Mouse (Mus musculus) skeletal muscle tissue, adult 2 months (tissue): ENCODE measurements around the gene Pla1a.
A peak's percentile ranks its signal among the peaks of the same experiment; 100 is the strongest.

Source experiments
- DNase-seq: peaks from one replicate; pipeline ENCODE4 v3.0.0-alpha.2; 2012; ENCODE audit warnings: low read depth, low spot score

Gene Pla1a

DNA sequence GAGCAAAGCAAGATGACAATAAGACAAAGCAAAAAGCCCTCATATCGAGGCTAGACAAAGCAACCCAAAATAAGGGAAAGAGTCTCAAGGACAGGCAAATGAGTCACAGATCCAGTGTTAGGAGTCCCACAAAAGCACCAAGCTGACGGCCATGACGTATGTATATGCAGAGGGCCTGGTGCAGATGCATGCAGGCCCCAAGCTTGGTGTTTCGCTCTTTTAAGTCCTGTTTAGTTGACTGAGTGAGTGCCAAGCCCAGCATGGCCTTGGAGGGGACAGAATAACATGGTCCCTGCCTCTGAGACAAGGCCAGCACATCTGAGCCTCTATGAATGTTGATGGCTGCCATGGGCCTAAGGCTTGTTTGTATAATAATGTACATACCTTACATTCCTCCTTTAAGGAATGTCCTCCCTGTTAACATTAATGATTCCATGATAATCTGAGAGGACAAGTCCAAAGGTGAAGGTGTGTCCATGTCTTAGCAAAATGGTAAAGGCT, 1.4 kb upstream of the Pla1a start:
- no peak for DNase-seq

DNA sequence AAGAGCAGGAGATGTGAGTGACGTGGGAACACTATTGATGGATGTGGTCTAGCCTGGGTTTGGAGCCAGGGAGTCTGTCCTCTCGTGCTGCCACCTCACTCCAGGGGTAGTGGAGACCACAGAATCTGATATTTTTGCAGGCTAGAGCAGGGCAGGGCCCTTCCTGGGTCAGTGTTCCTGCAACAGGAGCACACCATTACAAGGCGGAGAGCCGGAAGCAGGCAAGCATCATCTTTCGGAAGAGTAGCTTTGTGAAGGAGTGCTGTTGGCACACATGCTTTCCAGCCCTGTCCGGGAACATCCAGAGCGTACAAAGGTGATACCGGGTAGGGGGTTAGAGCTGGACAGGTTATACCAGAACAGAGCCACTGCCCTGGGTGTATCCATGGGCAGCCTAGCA, 569 bp upstream of the Pla1a start:
- DNase-seq: no peak

- DNase-seq: no peak
These were observed 1.3 kb downstream of the Pla1a start for GRCm38 (mm10) chr16:38431446-38432185.

DNA sequence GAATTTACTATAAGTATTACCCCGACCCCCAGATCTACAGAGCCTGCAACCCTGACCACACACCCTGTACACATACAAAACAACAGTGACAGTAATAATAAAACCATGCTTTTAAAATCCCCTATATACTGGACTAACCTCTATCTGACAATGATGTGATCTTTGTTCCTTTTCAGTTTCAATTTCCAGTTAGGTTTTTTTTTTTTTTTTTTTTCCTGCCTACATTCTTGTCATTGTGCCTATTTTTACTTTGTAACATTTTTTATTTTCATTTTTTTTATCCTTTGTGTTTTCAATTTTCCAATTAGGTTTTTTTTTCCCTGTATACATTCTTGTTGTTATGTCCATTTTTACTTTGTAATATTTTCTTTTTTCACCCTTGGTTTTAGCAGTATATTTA, 7.1 kb downstream of the Pla1a start:
- DNase-seq: no peak

GRCm38 (mm10) chr16:38425374-38425773, 7.6 kb downstream of the Pla1a start:
- DNase-seq: peak; percentile 62

DNA sequence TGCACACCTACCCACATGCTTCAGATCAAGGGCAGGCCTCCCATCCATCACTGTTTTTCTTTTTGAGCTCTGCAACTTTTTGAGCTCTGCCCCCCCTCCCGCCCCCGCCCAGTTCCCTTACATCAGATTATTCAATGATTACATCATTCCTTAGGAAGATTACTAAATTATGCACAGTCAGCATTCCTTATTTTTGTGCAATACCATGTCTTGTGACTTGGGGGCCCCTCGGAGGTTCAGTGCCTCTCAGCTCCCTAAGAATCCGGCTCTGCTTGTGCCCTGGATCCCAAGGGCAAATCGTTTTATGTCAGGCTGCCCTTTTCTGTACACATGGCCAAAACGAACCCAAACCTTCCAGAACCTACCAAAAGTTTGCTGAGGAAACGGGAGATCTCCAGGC, 18.0 kb downstream of the Pla1a start:
- DNase-seq: no peak

DNA sequence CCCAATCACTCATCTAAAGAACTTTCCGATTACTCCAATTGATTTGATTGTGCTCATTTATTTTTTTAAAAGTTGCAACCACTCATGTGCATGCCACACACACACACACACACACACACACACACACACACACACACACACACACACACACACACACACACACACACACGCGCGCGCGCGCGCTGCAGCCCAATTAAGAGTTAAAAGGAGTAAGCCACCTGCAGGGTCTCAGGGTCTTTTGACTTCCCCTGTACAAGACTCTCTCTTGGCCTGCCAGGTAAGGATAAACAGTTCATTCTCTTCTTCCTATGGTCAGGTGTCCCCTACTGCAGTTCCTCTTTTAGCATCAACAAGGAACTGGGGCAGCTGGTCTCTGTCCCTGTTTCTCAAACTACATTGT, 24.5 kb downstream of the Pla1a start:
- no peak for DNase-seq

- no peak for DNase-seq
These were observed 25.4 kb downstream of the Pla1a start for GRCm38 (mm10) chr16:38407584-38407983.

DNA sequence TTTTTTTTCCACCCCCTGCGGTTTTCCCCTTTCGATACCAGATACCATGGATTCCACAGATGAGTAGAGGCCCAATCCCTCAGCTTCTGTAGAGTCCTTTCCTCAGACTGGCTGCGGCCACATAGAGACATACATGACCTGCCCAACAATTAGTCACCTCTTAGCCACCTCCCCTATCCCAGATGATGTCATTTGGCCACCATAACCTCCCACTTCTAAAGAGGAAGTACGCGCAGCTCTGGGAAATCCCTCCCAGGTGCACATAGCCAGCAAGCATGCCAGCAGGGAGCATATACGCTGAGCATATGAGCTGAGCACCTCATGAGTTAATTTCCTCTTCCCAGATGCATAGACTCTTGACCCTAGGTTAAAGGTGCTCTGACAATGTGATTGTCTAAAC, 26.2 kb downstream of the Pla1a start:
- no peak for DNase-seq

- no peak for DNase-seq
These were observed 26.7 kb downstream of the Pla1a start for GRCm38 (mm10) chr16:38406293-38406692.

DNA sequence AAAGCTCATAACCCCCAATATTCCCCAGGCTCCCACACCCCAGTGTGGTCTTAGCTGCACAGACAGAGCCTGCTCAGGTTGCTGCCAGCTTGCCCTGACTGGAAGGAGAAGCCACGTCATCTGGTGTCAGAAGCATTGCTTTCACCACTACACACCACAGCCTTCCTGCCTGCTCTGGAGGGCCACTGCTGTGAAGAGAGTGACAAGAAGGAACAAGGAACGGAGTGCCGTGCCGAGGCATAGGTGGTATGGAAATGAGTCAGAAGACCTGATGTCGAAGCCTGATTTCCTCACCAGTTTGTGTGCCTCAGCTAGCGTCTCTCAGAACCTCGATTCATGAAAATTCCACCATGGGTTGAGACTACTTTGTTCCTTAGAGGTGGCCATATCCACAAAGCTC, 29.3 kb downstream of the Pla1a start:
- DNase-seq: no peak

- no peak for DNase-seq
These were observed 31.5 kb downstream of the Pla1a start for GRCm38 (mm10) chr16:38401468-38401867.

DNA sequence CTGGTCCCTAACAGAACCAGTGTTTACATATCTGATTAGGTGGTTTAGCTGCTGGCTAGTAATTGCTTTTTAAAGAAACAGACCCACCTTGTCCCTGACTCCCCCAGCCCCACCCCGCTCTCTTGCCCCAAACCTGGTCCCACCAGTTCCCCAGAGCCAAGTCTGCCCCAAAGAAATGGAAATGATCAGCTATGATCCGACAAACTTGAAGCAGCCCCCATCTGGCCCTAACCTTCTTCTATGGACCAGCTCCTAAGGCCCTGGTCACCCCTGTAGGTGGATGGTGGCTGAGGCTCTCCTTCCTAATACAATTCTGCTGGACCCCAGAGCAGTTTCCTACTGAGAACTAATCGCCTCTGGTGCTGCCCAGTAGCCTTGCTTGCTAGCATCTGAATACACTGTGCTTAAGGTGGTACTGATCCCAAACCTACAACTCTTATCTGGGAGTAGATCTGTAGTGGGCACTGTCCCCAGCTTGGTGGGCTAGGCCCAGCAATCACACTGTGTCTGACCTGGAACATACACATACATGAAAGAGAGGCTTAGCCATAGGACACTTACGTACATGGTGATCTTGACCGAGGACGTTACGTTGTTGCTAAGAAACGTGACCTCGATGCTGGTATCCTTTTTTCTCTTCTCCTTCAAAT, 32.5 kb downstream of the Pla1a start:
- DNase-seq: no peak

GRCm38 (mm10) chr16:38399531-38400231, 33.3 kb downstream of the Pla1a start:
- DNase-seq: peak; percentile 70

GRCm38 (mm10) chr16:38399076-38399475, 33.9 kb downstream of the Pla1a start:
- no peak for DNase-seq

DNA sequence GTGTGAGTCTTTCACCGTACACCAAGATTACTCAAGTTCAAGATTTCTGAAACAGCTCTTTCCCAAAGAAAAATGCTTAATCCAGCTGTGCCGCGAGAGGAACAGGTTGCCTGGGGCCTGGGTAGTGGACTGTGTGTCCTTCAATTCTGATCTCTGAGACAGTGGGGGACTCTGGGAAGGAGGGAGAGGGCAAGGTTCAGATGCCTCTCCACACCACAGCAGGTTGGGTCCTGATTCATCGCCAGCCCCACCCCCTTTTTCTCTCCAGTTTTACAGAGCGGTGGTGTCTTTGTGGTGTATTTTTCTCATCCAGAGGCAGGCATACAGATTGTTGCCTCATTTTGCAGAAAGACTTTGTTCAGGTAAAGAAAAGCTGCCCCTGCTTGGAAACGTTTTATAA, 34.7 kb downstream of the Pla1a start:
- DNase-seq: no peak

GRCm38 (mm10) chr16:38396155-38396554, 36.8 kb downstream of the Pla1a start:
- DNase-seq: peak; percentile 77

DNA sequence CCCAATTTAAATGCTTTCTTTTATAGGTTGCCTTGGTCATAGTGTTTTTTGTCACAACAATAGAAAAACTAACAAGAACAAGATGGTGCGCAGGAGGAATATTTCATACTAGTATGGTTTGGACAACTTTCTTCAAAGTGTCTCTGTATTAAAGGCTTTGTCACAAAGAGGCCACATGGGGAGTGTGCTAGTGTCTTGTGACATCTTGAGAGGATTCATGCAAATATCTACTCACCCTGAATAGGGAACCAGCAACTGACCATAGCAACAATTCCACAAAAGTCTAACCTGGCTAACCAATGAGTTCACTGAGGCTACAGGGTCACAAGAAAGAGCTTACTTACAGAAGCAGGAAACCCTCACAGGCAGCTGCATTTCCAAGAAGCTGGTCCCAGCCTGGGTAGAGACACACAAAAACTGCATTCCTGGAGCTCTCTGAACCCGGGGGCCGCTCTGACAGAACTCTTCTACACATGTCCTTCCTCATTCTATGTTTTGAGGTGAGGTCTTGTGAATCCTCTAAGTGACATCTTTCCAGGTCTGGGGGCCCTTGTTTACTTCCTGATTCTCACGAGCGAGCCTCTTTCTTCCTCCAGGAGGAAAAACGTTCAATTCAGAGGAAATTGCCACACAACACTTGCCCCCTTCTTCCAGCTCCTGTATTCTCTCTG, 37.8 kb downstream of the Pla1a start:
- DNase-seq: no peak

DNA sequence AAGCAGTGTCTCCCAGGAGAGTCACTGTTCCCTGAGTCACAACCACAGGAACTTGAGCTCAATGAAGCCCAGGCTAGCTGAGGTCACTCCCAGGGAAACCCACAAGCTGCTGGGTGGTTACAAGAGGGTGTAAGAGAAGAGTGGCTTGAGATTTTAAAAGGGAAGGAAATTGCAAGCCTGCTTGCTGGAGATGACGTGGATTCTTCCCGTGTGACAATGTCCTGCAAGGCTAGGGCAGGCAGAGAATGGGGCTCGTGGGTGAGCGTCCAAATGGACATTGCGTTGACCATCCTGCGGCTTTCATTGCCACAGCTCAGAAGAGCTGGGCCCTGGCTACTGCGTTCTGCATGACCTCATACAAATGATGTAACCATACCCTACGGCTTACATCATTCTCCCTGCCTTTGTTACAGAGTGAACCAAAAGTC, 38.7 kb downstream of the Pla1a start:
- DNase-seq: peak; percentile 62

- peak; percentile 88 for DNase-seq
These were observed 40.6 kb downstream of the Pla1a start for GRCm38 (mm10) chr16:38392126-38392894.

- no peak for DNase-seq
These were observed 42.6 kb downstream of the Pla1a start for GRCm38 (mm10) chr16:38390322-38390721.
